Mouse (Mus musculus) heart, embryonic 16.5 days (tissue): ENCODE results near the gene Mfrp. TPM values are rescaled to one million over a fixed set of nuclear protein-coding genes. Genes with fewer than 3 reads are reported as not detected.
A peak's percentile ranks its signal among the peaks of the same experiment; 100 is the strongest.

Experiments used
- ATAC-seq: fragments of 200-750 bp; cut with Nextera tagmentation; replicated peaks from 2 replicates; pipeline ENCODE4 v1.8.0; 2017; ENCODE audit warnings: moderate number of reproducible peaks; ENCODE audit not compliant: insufficient read depth, low FRiP score; ENCODE audit errors: extremely low read depth
- H3K27ac ChIP-seq: fragments of 300-500 bp; sonication (generic); 2 replicates; pipeline ENCODE4 v1.5.1; 2014; ENCODE audit warnings: mild to moderate bottlenecking, low read length, control low read depth, moderate library complexity
- H3K27me3 ChIP-seq: fragments of 300-500 bp; sonication (generic); 2 replicates; pipeline ENCODE4 v1.6.1; 2014; ENCODE audit warnings: low read length, mixed read lengths; ENCODE audit not compliant: control insufficient read depth, insufficient read depth
- H3K36me3 ChIP-seq: fragments of 300-500 bp; sonication (generic); 2 replicates; pipeline ENCODE4 v1.6.1; 2014; ENCODE audit not compliant: control insufficient read depth, insufficient read depth
- H3K4me1 ChIP-seq: fragments of 300-500 bp; sonication (generic); 2 replicates; pipeline ENCODE4 v1.6.1; 2014; ENCODE audit warnings: low read length, mixed read lengths; ENCODE audit not compliant: control insufficient read depth, insufficient read depth
- H3K4me2 ChIP-seq: fragments of 300-500 bp; sonication (generic); 2 replicates; pipeline ENCODE4 v1.6.1; 2014; ENCODE audit warnings: low read depth, mild to moderate bottlenecking, control low read depth, low read length
- H3K4me3 ChIP-seq: fragments of 300-500 bp; sonication (generic); 2 replicates; pipeline ENCODE4 v1.5.1; 2014; ENCODE audit warnings: mild to moderate bottlenecking, control low read depth, low read length
- H3K9ac ChIP-seq: fragments of 300-500 bp; sonication (generic); 2 replicates; pipeline ENCODE4 v1.6.1; 2014; ENCODE audit warnings: low read length, control low read depth
- H3K9me3 ChIP-seq: fragments of 300-500 bp; sonication (generic); replicated peaks from 2 replicates; pipeline ENCODE4 v1.6.1; 2016; ENCODE audit warnings: low read length; ENCODE audit not compliant: control insufficient read depth
- WGBS: fragments of 180-500 bp; shearing (Covaris S2); extraction: QIAGEN DNeasy Blood & Tissue Kit; methylation state at CpG from one replicate; pipeline ENCODE4 v1.1.7; 2014; 5-methylcytosine and 5-hydroxymethylcytosine counted together
- polyA plus RNA-seq: library from polyadenylated mRNA; unstranded; fragments of >200 nt; fragmentation: Nextera tagmentation; extraction: Ambion mirVana; gene quantifications from 2 replicates; pipeline ENCODE4 v1.2.1, GENCODE M21; 2015

Gene Mfrp
- 0.12 TPM in 1 of 2 replicates, not detected in the other for polyA plus RNA-seq

DNA sequence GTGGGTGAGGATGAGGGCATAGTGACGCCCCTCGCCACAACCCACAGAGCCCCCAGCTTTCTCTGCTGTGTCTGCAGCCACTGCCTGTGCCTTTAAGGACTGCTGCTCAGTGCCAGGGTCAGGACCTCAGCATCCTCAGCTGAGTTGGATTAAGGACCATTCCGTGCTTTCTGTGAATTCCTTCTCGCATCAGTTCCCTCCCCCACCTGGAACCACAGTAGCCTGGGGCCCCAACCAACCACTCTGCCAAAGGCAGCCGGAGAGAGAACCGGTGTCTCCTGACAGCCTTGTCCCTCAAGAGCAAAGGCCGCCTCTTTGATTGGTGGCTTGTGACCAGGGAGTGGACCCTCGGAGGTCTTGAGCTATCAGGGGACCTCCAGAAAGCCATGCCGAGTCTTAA lies at the start of gene Mfrp:
TSS of gene Mfrp (plus strand) at position 240 of the 400 bp plus-strand sequence.
- Histone ChIP-seq H3K4me3 (no peak within 1 kb of the TSS), H3K9ac (no peak within 1 kb of the TSS), H3K36me3 (peaks cover 3% of the 10 kb centered on the region; the same call in 1 of the 2 replicates), H3K27ac (no peak within 1 kb of the TSS), H3K27me3 (no peaks in the 10 kb centered on the region), H3K9me3 (no peaks in the 10 kb centered on the region), H3K4me2 (no peak within 1 kb of the TSS), H3K4me1 (no peaks in the 10 kb centered on the region; the same call in 1 of the 2 replicates)
- 75% methylated on average over 9 of the region's 9 CpGs for WGBS
- ATAC-seq, result no peak

DNA sequence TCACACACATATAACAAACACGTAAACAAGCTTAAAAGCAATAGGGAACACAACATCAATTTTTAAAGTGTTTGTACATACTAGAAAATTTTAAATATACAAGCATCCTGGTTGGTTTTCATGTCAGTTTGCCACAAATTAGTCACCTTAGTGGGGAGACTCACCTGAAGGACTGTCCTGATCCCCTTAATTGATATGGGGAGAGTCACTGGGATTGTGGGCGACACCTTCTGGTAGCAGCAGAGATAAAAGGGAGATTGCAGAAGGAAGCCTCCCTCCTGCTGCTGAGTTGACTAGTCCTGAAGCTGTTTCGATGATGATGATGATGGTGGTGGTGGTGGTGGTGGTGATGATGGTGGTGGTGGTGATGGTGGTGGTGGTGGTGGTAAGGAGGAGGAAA lies 48.7 kb upstream of the Mfrp start:
- Histone ChIP-seq H3K27ac (no peak overlapping the region), H3K4me1 (no peaks in the 10 kb centered on the region), H3K9ac (no peak overlapping the region), H3K27me3 (0 out of 2 replicates have a peak, but pooled peaks cover 3% of the 10 kb centered on the region), H3K4me3 (no peak overlapping the region), H3K4me2 (no peak overlapping the region), H3K36me3 (no peaks in the 10 kb centered on the region), H3K9me3 (0 out of 2 replicates have a peak, but pooled peaks cover 3% of the 10 kb centered on the region)
- no peak for ATAC-seq
- 57% methylated on average over 3 of the region's 3 CpGs for WGBS

DNA sequence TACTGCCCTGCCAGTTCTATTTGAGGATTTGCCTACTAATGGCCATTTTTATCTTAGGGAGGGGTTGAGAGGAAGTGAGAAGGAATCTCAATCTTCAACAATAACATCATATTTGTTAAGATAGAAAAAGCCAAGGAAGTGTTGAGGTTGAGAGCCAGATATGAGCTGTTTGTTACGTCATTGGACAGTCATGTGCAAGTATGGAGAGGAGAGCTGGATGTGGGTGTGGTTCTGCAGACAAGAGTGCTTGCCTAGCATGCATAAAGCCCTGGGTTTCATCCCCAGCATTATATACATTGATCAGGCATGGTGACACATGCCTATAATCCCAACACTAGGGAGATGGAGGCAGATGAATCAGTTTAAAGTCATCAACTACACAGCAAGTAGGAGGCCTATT lies 47.6 kb upstream of the Mfrp start:
- no peak for ATAC-seq
- H3K4me1 ChIP-seq, result no peaks in the 10 kb centered on the region
- 36% methylated on average over 1 of the region's 1 CpGs for WGBS
- H3K9ac ChIP-seq, result no peak overlapping the region
- H3K9me3 ChIP-seq, result 0 out of 2 replicates have a peak, but pooled peaks cover 3% of the 10 kb centered on the region
- no peaks in the 10 kb centered on the region for H3K36me3 ChIP-seq
- no peak overlapping the region for H3K4me2 ChIP-seq
- no peak overlapping the region for H3K4me3 ChIP-seq
- no peaks in the 10 kb centered on the region for H3K27me3 ChIP-seq
- no peak overlapping the region for H3K27ac ChIP-seq

DNA sequence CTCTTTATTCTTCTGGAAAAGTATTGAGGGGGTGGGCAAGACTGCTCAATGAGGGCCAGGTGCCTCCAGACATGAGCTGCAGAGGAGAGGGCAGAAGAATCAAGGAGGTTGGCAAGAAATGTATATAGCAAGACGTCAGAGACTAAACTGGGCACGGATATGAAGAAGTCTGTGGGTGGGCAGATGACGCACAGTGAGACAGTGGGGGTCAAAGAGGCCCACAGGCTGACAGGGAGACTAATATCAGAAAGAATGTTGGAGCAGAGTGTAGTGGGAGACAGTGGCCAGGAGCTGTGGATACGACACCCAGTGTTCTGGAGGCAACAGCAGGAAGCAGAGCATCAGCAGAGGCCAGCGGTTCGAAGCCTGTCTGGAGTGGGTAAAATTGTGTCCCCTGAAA lies 42.9 kb upstream of the Mfrp start:
- H3K27me3 ChIP-seq, result no peaks in the 10 kb centered on the region
- H3K27ac ChIP-seq, result no peak overlapping the region
- no peak overlapping the region for H3K9ac ChIP-seq
- H3K36me3 ChIP-seq, result no peaks in the 10 kb centered on the region
- 71% methylated on average over 6 of the region's 6 CpGs for WGBS
- no peaks in the 10 kb centered on the region for H3K4me1 ChIP-seq
- no peak overlapping the region for H3K4me3 ChIP-seq
- no peak for ATAC-seq
- no peak overlapping the region for H3K4me2 ChIP-seq
- 0 out of 2 replicates have a peak, but pooled peaks cover 3% of the 10 kb centered on the region for H3K9me3 ChIP-seq

DNA sequence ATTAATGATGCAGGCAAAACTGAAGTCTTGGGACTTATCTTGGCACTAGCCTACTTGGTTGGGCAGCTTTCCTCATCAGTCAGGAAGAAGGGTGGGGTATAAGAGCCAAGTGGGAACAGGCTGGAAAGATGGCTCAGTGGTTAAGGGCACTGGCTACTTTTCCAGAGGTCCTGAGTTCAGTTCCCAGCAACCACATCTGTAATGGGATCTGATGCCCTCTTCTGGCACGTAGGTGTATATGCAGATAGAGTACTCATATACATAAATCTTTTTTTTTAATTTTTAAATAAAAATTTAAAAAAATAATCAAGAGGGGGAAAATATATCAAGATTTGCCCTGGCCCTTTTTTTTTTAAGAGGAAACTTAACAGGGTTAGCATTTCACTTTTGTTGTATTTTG lies 36.4 kb upstream of the Mfrp start:
- Histone ChIP-seq H3K36me3 (no peaks in the 10 kb centered on the region), H3K4me3 (no peak overlapping the region), H3K9ac (no peak overlapping the region), H3K27ac (no peak overlapping the region), H3K4me2 (no peak overlapping the region), H3K27me3 (no peaks in the 10 kb centered on the region), H3K9me3 (no peaks in the 10 kb centered on the region), H3K4me1 (peaks cover 16% of the 10 kb centered on the region)
- 43% methylated on average over 1 of the region's 1 CpGs for WGBS
- ATAC-seq, result no peak

DNA sequence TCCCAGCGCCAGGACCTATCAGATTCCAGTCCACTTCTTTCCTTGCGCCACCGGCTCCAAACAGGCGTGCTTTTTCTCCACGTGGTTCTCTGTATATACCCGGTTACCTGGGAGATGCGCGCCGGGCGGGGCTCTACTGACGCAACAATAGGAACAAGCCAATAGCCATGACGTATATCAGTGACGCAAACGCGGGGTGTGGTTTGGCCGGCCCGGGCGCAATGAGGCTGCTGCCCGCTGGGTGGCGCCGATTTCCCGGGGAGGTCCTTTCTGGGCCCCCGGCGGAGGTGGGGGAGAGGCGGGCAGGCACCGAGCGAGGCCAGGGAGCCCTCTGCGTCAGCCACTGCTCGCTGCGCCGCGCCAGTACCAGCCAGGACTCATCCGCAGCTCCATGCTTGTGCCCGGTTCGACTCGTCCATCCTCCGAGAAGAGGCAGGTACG lies 34.7 kb upstream of the Mfrp start, which contains the start of gene Usp2:
TSS of gene Usp2 (plus strand) at position 237 of the 441 bp plus-strand sequence.
- H3K9me3 ChIP-seq, result no peaks in the 10 kb centered on the region
- peak within 1 kb of the TSS; percentile 85 for H3K4me2 ChIP-seq
- peak; percentile 95 for ATAC-seq
- H3K9ac ChIP-seq, result peak within 1 kb of the TSS; percentile 78
- H3K4me3 ChIP-seq, result peak within 1 kb of the TSS; percentile 74
- peaks cover 28% of the 10 kb centered on the region for H3K4me1 ChIP-seq
- no peaks in the 10 kb centered on the region for H3K27me3 ChIP-seq
- no peaks in the 10 kb centered on the region for H3K36me3 ChIP-seq
- WGBS, result under 1% methylated on average over 38 of the region's 38 CpGs
- H3K27ac ChIP-seq, result peak within 1 kb of the TSS; percentile 70

DNA sequence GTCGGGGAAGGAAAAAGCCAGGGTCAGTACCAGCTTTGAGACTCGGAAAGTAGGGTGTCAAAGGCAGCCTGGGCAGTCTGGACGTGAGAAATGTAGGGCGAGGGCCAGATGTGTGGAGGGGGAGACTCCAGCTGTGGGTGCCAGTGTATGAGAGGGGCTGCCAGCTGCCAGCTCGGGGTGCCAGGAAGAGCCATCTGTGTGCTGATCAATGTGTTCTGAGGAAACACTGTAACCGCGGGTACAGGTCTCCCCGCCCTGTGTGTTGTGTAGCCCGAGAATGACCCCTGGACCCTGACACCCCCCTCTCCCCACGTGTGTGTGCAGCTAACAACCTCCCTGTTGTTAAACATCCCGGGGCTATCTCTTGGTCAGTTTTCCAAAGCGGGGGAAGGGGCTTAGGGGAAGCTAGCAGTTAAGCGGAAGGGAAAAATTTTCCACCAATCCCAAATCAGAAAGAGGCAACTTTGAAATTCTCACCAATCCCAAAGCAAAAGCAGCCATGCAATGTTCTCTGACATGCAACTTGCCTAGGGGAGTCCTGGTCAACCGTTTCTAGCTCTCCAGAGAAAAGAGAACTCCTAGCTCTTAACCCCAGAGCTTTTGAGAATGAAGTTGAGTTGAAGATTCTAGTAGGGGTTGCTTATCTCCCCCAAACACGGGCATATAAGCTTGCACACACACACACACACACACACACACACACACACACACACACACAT lies 34.1 kb upstream of the Mfrp start:
- 5% methylated on average over 15 of the region's 15 CpGs for WGBS
- H3K9ac ChIP-seq, result peak overlapping the region; percentile 78
- peak overlapping the region; percentile 85 for H3K4me2 ChIP-seq
- H3K27me3 ChIP-seq, result no peaks in the 10 kb centered on the region
- H3K27ac ChIP-seq, result peak overlapping the region; percentile 70
- ATAC-seq, result peak; percentile 28
- no peaks in the 10 kb centered on the region for H3K9me3 ChIP-seq
- no peaks in the 10 kb centered on the region for H3K36me3 ChIP-seq
- H3K4me1 ChIP-seq, result peaks cover 34% of the 10 kb centered on the region
- peak overlapping the region; percentile 74 for H3K4me3 ChIP-seq

DNA sequence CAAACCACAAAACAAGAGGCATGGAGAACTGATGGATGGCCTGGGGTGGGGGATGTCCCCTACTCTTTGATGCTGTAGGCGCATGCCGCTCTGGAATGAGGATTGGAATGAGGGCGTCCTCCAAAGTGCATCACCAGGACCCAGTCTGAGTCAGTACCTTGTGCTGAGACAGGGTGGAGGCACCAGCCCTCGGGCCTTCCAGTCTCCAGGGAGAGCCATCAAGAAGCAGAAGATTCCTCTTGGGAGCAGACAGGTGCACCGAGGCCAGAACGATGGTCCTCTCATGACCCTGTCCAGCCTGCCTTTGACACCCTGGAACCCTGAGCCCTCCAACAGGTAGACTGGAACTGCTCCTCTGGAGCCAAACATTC lies 33.6 kb upstream of the Mfrp start:
- Histone ChIP-seq H3K9me3 (no peaks in the 10 kb centered on the region), H3K36me3 (no peaks in the 10 kb centered on the region), H3K4me1 (peaks cover 39% of the 10 kb centered on the region), H3K27me3 (no peaks in the 10 kb centered on the region), H3K9ac (peak overlapping the region; percentile 78; the same call in 1 of the 2 replicates), H3K4me2 (peak overlapping the region; percentile 85), H3K27ac (peak overlapping the region; percentile 70), H3K4me3 (peak overlapping the region; percentile 74)
- ATAC-seq, result no peak
- WGBS, result 66% methylated on average over 6 of the region's 6 CpGs

DNA sequence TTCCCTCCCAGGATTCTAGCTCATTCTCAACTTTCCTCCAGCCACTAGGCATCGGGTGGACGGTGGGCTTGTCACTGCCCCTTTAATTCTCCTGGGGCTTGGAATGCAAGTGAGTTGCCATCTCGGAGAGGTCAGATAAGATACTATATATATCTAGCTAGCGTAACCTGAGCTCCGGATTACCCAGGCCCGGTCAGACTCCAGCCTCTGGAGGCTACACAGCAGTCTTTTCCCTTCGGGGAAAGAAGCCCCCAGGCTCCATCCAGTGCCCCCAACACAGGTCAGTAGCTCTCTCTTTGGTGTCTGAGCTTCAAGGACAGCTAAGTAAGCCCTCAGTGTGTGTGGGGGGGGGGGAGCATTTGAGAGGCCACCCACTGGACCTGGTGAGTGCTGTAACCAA lies 32.3 kb upstream of the Mfrp start:
- ATAC-seq, result peak; percentile 6; the same call in 1 of the 2 replicates
- Histone ChIP-seq H3K27me3 (no peaks in the 10 kb centered on the region), H3K36me3 (no peaks in the 10 kb centered on the region), H3K4me1 (peaks cover 45% of the 10 kb centered on the region), H3K9me3 (no peaks in the 10 kb centered on the region), H3K9ac (peak overlapping the region; percentile 81), H3K4me2 (peak overlapping the region; percentile 63), H3K27ac (peak overlapping the region; percentile 95), H3K4me3 (peak overlapping the region; percentile 60)
- WGBS, result 15% methylated on average over 7 of the region's 7 CpGs
